Mouse (Mus musculus) liver (tissue): Measurements from ENCODE around the gene Smurf2.

ENCODE experiments used
- DNase-seq: peaks from one replicate; pipeline ENCODE4 v3.0.0-alpha.2; 2020; ENCODE audit warnings: mixed read lengths

Gene Smurf2

GRCm38 (mm10) chr11:106773061-106773460, 147.5 kb downstream of the Smurf2 start:
- no peak for DNase-seq

GRCm38 (mm10) chr11:106770195-106770974, 150.1 kb downstream of the Smurf2 start:
- DNase-seq: peak; percentile 28
